Mouse (Mus musculus): Measurements from ENCODE around the gene Srgap2. TPM values are rescaled to one million over a fixed set of nuclear protein-coding genes. Genes with fewer than 3 reads are reported as not detected.

Srgap2 gene
- polyA plus RNA-seq, 1 experiment from 2014 or later: 18.7 TPM

- no peaks in the 10 kb centered on the region for H3K27me3 ChIP-seq (ENCODE audit: insufficient read depth, poor library complexity, severe bottlenecking)
- H3K36me3 ChIP-seq: peaks cover 6% of the 10 kb centered on the region
- no peak for DNase-seq (ENCODE audit: low spot score)
- H3K4me1 ChIP-seq: no peaks in the 10 kb centered on the region; the same call in 1 of the 2 replicates
- H3K27ac ChIP-seq: no peak overlapping the region
- H3K9me3 ChIP-seq: no peaks in the 10 kb centered on the region
- no peak overlapping the region for H3K4me3 ChIP-seq
- WGBS: 82% methylated on average over 7 of the region's 7 CpGs
Measured at GRCm38 (mm10) chr1:131543886-131544565, 16.9 kb upstream of the Srgap2 start.

GRCm38 (mm10) chr1:131541903-131542302 lies 14.8 kb upstream of the Srgap2 start:
- no peaks in the 10 kb centered on the region for H3K4me1 ChIP-seq
- no peaks in the 10 kb centered on the region for H3K9me3 ChIP-seq
- no peak overlapping the region for H3K27ac ChIP-seq
- no peak for DNase-seq (ENCODE audit: low spot score)
- WGBS: 85% methylated on average over 5 of the region's 5 CpGs
- no peak overlapping the region for H3K4me3 ChIP-seq
- peaks cover 12% of the 10 kb centered on the region for H3K36me3 ChIP-seq
- H3K27me3 ChIP-seq (ENCODE audit: insufficient read depth, poor library complexity, severe bottlenecking): no peaks in the 10 kb centered on the region

GRCm38 (mm10) chr1:131541431-131541830 lies 14.3 kb upstream of the Srgap2 start:
- 30% methylated on average over 3 of the region's 3 CpGs for WGBS
- Histone ChIP-seq H3K4me1 (no peaks in the 10 kb centered on the region), H3K27me3 (ENCODE audit: insufficient read depth, poor library complexity, severe bottlenecking) (no peaks in the 10 kb centered on the region), H3K27ac (no peak overlapping the region), H3K9me3 (no peaks in the 10 kb centered on the region), H3K4me3 (no peak overlapping the region), H3K36me3 (peaks cover 12% of the 10 kb centered on the region)
- DNase-seq (ENCODE audit: low spot score): no peak

GRCm38 (mm10) chr1:131540795-131541194 lies 13.6 kb upstream of the Srgap2 start:
- H3K36me3 ChIP-seq: peaks cover 12% of the 10 kb centered on the region
- no peaks in the 10 kb centered on the region for H3K4me1 ChIP-seq
- H3K9me3 ChIP-seq: no peaks in the 10 kb centered on the region
- no peak for DNase-seq (ENCODE audit: low spot score)
- H3K27me3 ChIP-seq (ENCODE audit: insufficient read depth, poor library complexity, severe bottlenecking): no peaks in the 10 kb centered on the region
- no peak overlapping the region for H3K4me3 ChIP-seq
- no peak overlapping the region for H3K27ac ChIP-seq
- 75% methylated on average over 5 of the region's 5 CpGs for WGBS

- no peaks in the 10 kb centered on the region for H3K4me1 ChIP-seq
- peaks cover 18% of the 10 kb centered on the region for H3K36me3 ChIP-seq
- DNase-seq (ENCODE audit: low spot score): no peak
- no peaks in the 10 kb centered on the region for H3K27me3 ChIP-seq (ENCODE audit: insufficient read depth, poor library complexity, severe bottlenecking)
- 84% methylated on average over 4 of the region's 4 CpGs for WGBS
- H3K27ac ChIP-seq: no peak overlapping the region
- H3K4me3 ChIP-seq: no peak overlapping the region
- no peaks in the 10 kb centered on the region for H3K9me3 ChIP-seq
Measured at GRCm38 (mm10) chr1:131539771-131540170, 12.6 kb upstream of the Srgap2 start.

GRCm38 (mm10) chr1:131528561-131529166 lies 1.5 kb upstream of the Srgap2 start:
- 2% methylated on average over 9 of the region's 9 CpGs for WGBS
- no peaks in the 10 kb centered on the region for H3K9me3 ChIP-seq
- peak overlapping the region; percentile 91 for H3K4me3 ChIP-seq
- H3K27ac ChIP-seq: peak overlapping the region; percentile 92
- H3K27me3 ChIP-seq (ENCODE audit: insufficient read depth, poor library complexity, severe bottlenecking): no peaks in the 10 kb centered on the region
- peak; percentile 81 for DNase-seq (ENCODE audit: low spot score)
- peaks cover 29% of the 10 kb centered on the region for H3K4me1 ChIP-seq
- H3K36me3 ChIP-seq: no peaks in the 10 kb centered on the region

GRCm38 (mm10) chr1:131528081-131528507 lies 942 bp upstream of the Srgap2 start:
- H3K4me1 ChIP-seq: peaks cover 34% of the 10 kb centered on the region
- DNase-seq (ENCODE audit: low spot score): peak; percentile 90
- no peaks in the 10 kb centered on the region for H3K9me3 ChIP-seq
- H3K4me3 ChIP-seq: peak overlapping the region; percentile 91
- no peaks in the 10 kb centered on the region for H3K36me3 ChIP-seq
- H3K27me3 ChIP-seq (ENCODE audit: insufficient read depth, poor library complexity, severe bottlenecking): no peaks in the 10 kb centered on the region
- under 1% methylated on average over 34 of the region's 34 CpGs for WGBS
- peak overlapping the region; percentile 92 for H3K27ac ChIP-seq

GRCm38 (mm10) chr1:131526371-131527270 lies 531 bp downstream of the Srgap2 start:
- H3K4me3 ChIP-seq: peak overlapping the region; percentile 91
- no peaks in the 10 kb centered on the region for H3K27me3 ChIP-seq (ENCODE audit: insufficient read depth, poor library complexity, severe bottlenecking)
- no peaks in the 10 kb centered on the region for H3K36me3 ChIP-seq
- peaks cover 45% of the 10 kb centered on the region for H3K4me1 ChIP-seq
- WGBS: under 1% methylated on average over 81 of the region's 81 CpGs
- H3K9me3 ChIP-seq: no peaks in the 10 kb centered on the region
- peak; percentile 91 for DNase-seq (ENCODE audit: low spot score)
- H3K27ac ChIP-seq: peak overlapping the region; percentile 95

- Histone ChIP-seq H3K9me3 (no peaks in the 10 kb centered on the region), H3K4me3 (peak overlapping the region; percentile 91), H3K27me3 (ENCODE audit: insufficient read depth, poor library complexity, severe bottlenecking) (no peaks in the 10 kb centered on the region), H3K36me3 (no peaks in the 10 kb centered on the region), H3K4me1 (peaks cover 48% of the 10 kb centered on the region), H3K27ac (peak overlapping the region; percentile 95)
- WGBS: under 1% methylated on average over 41 of the region's 41 CpGs
- DNase-seq (ENCODE audit: low spot score): peak; percentile 80
Measured at GRCm38 (mm10) chr1:131525586-131526271, 1.4 kb downstream of the Srgap2 start.

GRCm38 (mm10) chr1:131525101-131525585 lies 2.0 kb downstream of the Srgap2 start:
- Histone ChIP-seq H3K9me3 (no peaks in the 10 kb centered on the region), H3K27ac (peak overlapping the region; percentile 95), H3K4me1 (peaks cover 48% of the 10 kb centered on the region), H3K4me3 (peak overlapping the region; percentile 91), H3K27me3 (ENCODE audit: insufficient read depth, poor library complexity, severe bottlenecking) (no peaks in the 10 kb centered on the region), H3K36me3 (no peaks in the 10 kb centered on the region)
- DNase-seq (ENCODE audit: low spot score): peak; percentile 86
- under 1% methylated on average over 26 of the region's 26 CpGs for WGBS

- WGBS: 46% methylated on average over 3 of the region's 3 CpGs
- Histone ChIP-seq H3K36me3 (no peaks in the 10 kb centered on the region), H3K4me1 (peaks cover 45% of the 10 kb centered on the region), H3K9me3 (no peaks in the 10 kb centered on the region), H3K27me3 (ENCODE audit: insufficient read depth, poor library complexity, severe bottlenecking) (no peaks in the 10 kb centered on the region), H3K4me3 (peak overlapping the region; percentile 91), H3K27ac (peak overlapping the region; percentile 17; the same call in 1 of the 2 replicates)
- no peak for DNase-seq (ENCODE audit: low spot score)
Measured at GRCm38 (mm10) chr1:131523794-131524193, 3.4 kb downstream of the Srgap2 start.

- DNase-seq (ENCODE audit: low spot score): no peak
- H3K27ac ChIP-seq: no peak overlapping the region
- H3K9me3 ChIP-seq: no peaks in the 10 kb centered on the region
- 80% methylated on average over 3 of the region's 3 CpGs for WGBS
- H3K27me3 ChIP-seq (ENCODE audit: insufficient read depth, poor library complexity, severe bottlenecking): no peaks in the 10 kb centered on the region
- H3K4me1 ChIP-seq: peaks cover 16% of the 10 kb centered on the region; the same call in 1 of the 2 replicates
- no peak overlapping the region for H3K4me3 ChIP-seq
- no peaks in the 10 kb centered on the region for H3K36me3 ChIP-seq
Measured at GRCm38 (mm10) chr1:131516588-131516987, 10.6 kb downstream of the Srgap2 start.

Data from heart, embryonic 10.5 days (tissue).